Mouse (Mus musculus): Measurements from ENCODE around the gene Cdh4. TPM values are rescaled to one million over a fixed set of nuclear protein-coding genes. Genes with fewer than 3 reads are reported as not detected.

Gene Cdh4
- polyA plus RNA-seq, 1 experiment: 9.3 TPM

GRCm38 (mm10) chr2:179706616-179707015, 264.4 kb downstream of the Cdh4 start:
- 70% methylated on average over 3 of the region's 3 CpGs for whole genome bisulfite sequencing

GRCm38 (mm10) chr2:179709111-179709510, 266.9 kb downstream of the Cdh4 start:
- TF ChIP-seq CTCF (IDR thresholded peaks at IDR 0.05; ENCODE audit: borderline replicate concordance, insufficient read depth, low read depth, low read length): no peak
- no peak for TF ChIP-seq POLR2A (IDR thresholded peaks at IDR 0.05; ENCODE audit: borderline replicate concordance, insufficient read depth, low read length)
- 93% methylated on average over 2 of the region's 2 CpGs for WGBS
- no peaks in the 10 kb centered on the region for H3K27me3 ChIP-seq (ENCODE audit: control insufficient read depth, insufficient read depth, low read length)

More at GRCm38 (mm10) chr2:179706616-179707015, 264.4 kb downstream of the Cdh4 start:
- H3K4me3 ChIP-seq (replicated peaks; ENCODE audit: insufficient read depth, low read depth, low read length): no peak overlapping the region
- no peaks in the 10 kb centered on the region for H3K27me3 ChIP-seq (ENCODE audit: control insufficient read depth, insufficient read depth, low read length)
- H3K27ac ChIP-seq (ENCODE audit: insufficient read depth, low read length): no peak overlapping the region
- DNase-seq: peak in 1 of 2 experiments; percentile 36
- H3K4me1 ChIP-seq (ENCODE audit: control insufficient read depth, insufficient read depth, low read length): peaks cover 9% of the 10 kb centered on the region
- no peak for TF ChIP-seq CTCF (IDR thresholded peaks at IDR 0.05; ENCODE audit: borderline replicate concordance, insufficient read depth, low read depth, low read length)
- no peak for TF ChIP-seq POLR2A (IDR thresholded peaks at IDR 0.05; ENCODE audit: borderline replicate concordance, insufficient read depth, low read length)

GRCm38 (mm10) chr2:179712690-179713089, 270.5 kb downstream of the Cdh4 start:
- TF ChIP-seq CTCF (IDR thresholded peaks at IDR 0.05; ENCODE audit: borderline replicate concordance, insufficient read depth, low read depth, low read length): no peak
- TF ChIP-seq POLR2A (IDR thresholded peaks at IDR 0.05; ENCODE audit: borderline replicate concordance, insufficient read depth, low read length): no peak
- peaks cover 25% of the 10 kb centered on the region for H3K4me1 ChIP-seq (ENCODE audit: control insufficient read depth, insufficient read depth, low read length)
- WGBS: 77% methylated on average over 7 of the region's 7 CpGs
- H3K4me3 ChIP-seq (replicated peaks; ENCODE audit: insufficient read depth, low read depth, low read length): no peak overlapping the region
- DNase-seq: no peak
- H3K27ac ChIP-seq (ENCODE audit: insufficient read depth, low read length): no peak overlapping the region
- H3K27me3 ChIP-seq (ENCODE audit: control insufficient read depth, insufficient read depth, low read length): no peaks in the 10 kb centered on the region

More at GRCm38 (mm10) chr2:179709111-179709510, 266.9 kb downstream of the Cdh4 start:
- Histone ChIP-seq H3K27ac (ENCODE audit: insufficient read depth, low read length) (no peak overlapping the region), H3K4me1 (ENCODE audit: control insufficient read depth, insufficient read depth, low read length) (peaks cover 20% of the 10 kb centered on the region), H3K4me3 (replicated peaks; ENCODE audit: insufficient read depth, low read depth, low read length) (no peak overlapping the region)
- DNase-seq: no peak

- Histone ChIP-seq H3K27me3 (ENCODE audit: control insufficient read depth, insufficient read depth, low read length) (no peaks in the 10 kb centered on the region), H3K4me3 (replicated peaks; ENCODE audit: insufficient read depth, low read depth, low read length) (no peak overlapping the region)
- 72% methylated on average over 4 of the region's 4 CpGs for WGBS
Observed at GRCm38 (mm10) chr2:179713326-179713725, 271.1 kb downstream of the Cdh4 start.

GRCm38 (mm10) chr2:179714145-179714544, 271.9 kb downstream of the Cdh4 start:
- H3K4me3 ChIP-seq (replicated peaks; ENCODE audit: insufficient read depth, low read depth, low read length): no peak overlapping the region
- 18% methylated on average over 3 of the region's 3 CpGs for WGBS
- no peak overlapping the region for H3K27ac ChIP-seq (ENCODE audit: insufficient read depth, low read length)
- peak in 1 of 2 experiments; percentile 44 for DNase-seq
- H3K4me1 ChIP-seq (ENCODE audit: control insufficient read depth, insufficient read depth, low read length): peaks cover 25% of the 10 kb centered on the region
- H3K27me3 ChIP-seq (ENCODE audit: control insufficient read depth, insufficient read depth, low read length): no peaks in the 10 kb centered on the region
- TF ChIP-seq CTCF (IDR thresholded peaks at IDR 0.05; ENCODE audit: borderline replicate concordance, insufficient read depth, low read depth, low read length): no peak
- TF ChIP-seq POLR2A (IDR thresholded peaks at IDR 0.05; ENCODE audit: borderline replicate concordance, insufficient read depth, low read length): no peak

More at GRCm38 (mm10) chr2:179713326-179713725, 271.1 kb downstream of the Cdh4 start:
- H3K4me1 ChIP-seq (ENCODE audit: control insufficient read depth, insufficient read depth, low read length): peaks cover 25% of the 10 kb centered on the region
- no peak for DNase-seq
- H3K27ac ChIP-seq (ENCODE audit: insufficient read depth, low read length): no peak overlapping the region
- no peak for TF ChIP-seq CTCF (IDR thresholded peaks at IDR 0.05; ENCODE audit: borderline replicate concordance, insufficient read depth, low read depth, low read length)
- no peak for TF ChIP-seq POLR2A (IDR thresholded peaks at IDR 0.05; ENCODE audit: borderline replicate concordance, insufficient read depth, low read length)

GRCm38 (mm10) chr2:179715375-179715774, 273.1 kb downstream of the Cdh4 start:
- TF ChIP-seq CTCF (IDR thresholded peaks at IDR 0.05; ENCODE audit: borderline replicate concordance, insufficient read depth, low read depth, low read length) (no peak), POLR2A (IDR thresholded peaks at IDR 0.05; ENCODE audit: borderline replicate concordance, insufficient read depth, low read length) (no peak)
- H3K4me3 ChIP-seq (replicated peaks; ENCODE audit: insufficient read depth, low read depth, low read length): no peak overlapping the region
- 100% methylated on average over 1 of the region's 1 CpGs for WGBS
- no peak overlapping the region for H3K27ac ChIP-seq (ENCODE audit: insufficient read depth, low read length)
- H3K27me3 ChIP-seq (ENCODE audit: control insufficient read depth, insufficient read depth, low read length): no peaks in the 10 kb centered on the region
- DNase-seq: no peak
- peaks cover 21% of the 10 kb centered on the region for H3K4me1 ChIP-seq (ENCODE audit: control insufficient read depth, insufficient read depth, low read length)

- H3K27ac ChIP-seq (ENCODE audit: insufficient read depth, low read length): no peak overlapping the region
- no peak for DNase-seq
- TF ChIP-seq POLR2A (IDR thresholded peaks at IDR 0.05; ENCODE audit: borderline replicate concordance, insufficient read depth, low read length) (no peak), CTCF (IDR thresholded peaks at IDR 0.05; ENCODE audit: borderline replicate concordance, insufficient read depth, low read depth, low read length) (no peak)
- WGBS: 69% methylated on average over 3 of the region's 3 CpGs
- no peak overlapping the region for H3K4me3 ChIP-seq (replicated peaks; ENCODE audit: insufficient read depth, low read depth, low read length)
- no peaks in the 10 kb centered on the region for H3K4me1 ChIP-seq (ENCODE audit: control insufficient read depth, insufficient read depth, low read length)
- no peaks in the 10 kb centered on the region for H3K27me3 ChIP-seq (ENCODE audit: control insufficient read depth, insufficient read depth, low read length)
Observed at GRCm38 (mm10) chr2:179720366-179720765, 278.1 kb downstream of the Cdh4 start.

All from cerebellum, adult 2 months (tissue).